Mouse (Mus musculus): Measurements from ENCODE around the gene Grm8. TPM values are rescaled to one million over a fixed set of nuclear protein-coding genes. Genes with fewer than 3 reads are reported as not detected.

The Grm8 gene
- total RNA-seq, 2 experiments from 2014 or later, result 0.21 to 0.43 TPM

DNA sequence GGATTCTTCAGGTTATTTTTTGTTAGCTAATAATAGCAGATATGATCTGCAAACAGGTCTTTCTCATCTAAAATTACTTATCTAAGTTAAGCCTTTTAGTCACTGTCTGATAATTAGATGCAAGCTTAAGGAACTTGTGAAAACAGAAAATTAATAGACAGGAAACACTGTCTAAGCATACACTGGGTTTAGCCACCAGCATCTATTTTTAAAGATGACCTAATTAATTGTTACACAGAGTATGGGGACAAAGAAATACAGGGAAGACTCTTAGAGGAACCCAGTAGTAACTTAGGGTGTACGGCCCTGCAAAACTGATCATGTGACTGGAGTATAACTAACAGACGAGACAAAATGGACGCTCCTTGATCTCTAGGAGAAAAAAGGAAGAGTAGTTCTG is 92.6 kb downstream of the Grm8 start:
- no peak for DNase-seq (ENCODE audit: low spot score)

- DNase-seq (ENCODE audit: low spot score), result no peak
These were observed 94.2 kb downstream of the Grm8 start for GRCm38 (mm10) chr6:28040815-28041214.

GRCm38 (mm10) chr6:28032006-28032405 is 103.0 kb downstream of the Grm8 start:
- DNase-seq (ENCODE audit: low spot score), result no peak

DNA sequence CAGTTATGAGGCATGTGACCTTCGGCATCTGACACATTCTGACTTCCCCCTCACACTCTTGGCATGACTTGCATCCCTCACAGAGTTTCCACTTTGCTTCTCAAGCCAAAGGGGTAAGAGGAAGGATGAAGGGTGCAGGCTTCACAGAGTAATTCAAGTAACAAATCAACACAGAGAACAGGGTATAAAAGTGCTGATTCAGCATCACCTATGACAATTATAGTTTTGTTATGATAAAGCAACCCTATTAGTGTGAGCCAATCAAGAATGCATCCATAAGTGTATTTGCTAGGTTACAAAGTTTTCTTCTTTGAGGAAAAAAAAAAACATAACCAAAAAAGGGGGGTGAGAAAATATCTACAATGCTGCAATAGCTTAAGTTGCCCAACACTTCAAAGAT is 117.3 kb downstream of the Grm8 start:
- DNase-seq (ENCODE audit: low spot score), result no peak

- DNase-seq (ENCODE audit: low spot score), result no peak
These were observed 128.0 kb downstream of the Grm8 start for GRCm38 (mm10) chr6:28007001-28007400.

DNA sequence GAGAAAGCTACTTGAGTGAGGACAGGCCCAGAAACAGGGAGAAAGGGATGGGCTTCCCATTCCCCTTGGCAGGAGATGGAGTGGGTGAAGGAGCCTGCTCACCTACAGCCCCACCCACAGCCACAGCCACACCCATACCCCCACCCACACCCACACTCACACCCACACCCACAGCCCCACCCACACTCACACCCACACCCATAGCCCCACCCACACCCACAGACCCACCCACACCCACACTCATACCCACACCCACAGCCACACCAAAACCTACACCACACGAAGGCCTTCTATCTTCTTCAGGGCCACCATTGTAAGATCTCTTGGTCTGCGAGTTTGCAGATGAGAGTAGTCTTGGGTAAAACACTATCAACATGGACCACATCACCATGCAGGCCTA is 137.7 kb downstream of the Grm8 start:
- DNase-seq (ENCODE audit: low spot score), result no peak

GRCm38 (mm10) chr6:27991241-27991640 is 143.7 kb downstream of the Grm8 start:
- no peak for DNase-seq (ENCODE audit: low spot score)

DNA sequence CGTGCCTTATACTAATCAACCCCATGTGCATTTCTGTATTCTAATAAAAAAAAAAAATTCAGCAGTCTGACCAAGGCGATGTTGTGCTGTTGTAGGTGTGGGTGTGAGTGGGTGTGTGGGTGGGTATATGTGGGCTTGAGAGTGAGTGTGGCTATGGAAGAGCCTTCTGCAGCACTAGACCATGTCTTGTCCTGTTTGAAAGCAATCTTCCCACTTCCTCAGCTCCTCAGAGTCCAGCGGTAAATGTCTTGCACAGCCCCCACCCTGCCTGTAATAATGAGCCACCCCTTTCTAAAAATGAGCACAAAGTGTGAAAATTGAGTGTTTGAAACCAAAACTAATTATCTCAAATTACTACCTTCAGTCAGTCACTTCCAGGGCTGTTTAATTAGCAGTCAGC is 152.4 kb downstream of the Grm8 start:
- no peak for DNase-seq (ENCODE audit: low spot score)

- DNase-seq (ENCODE audit: low spot score), result no peak
These were observed 153.0 kb downstream of the Grm8 start for GRCm38 (mm10) chr6:27982021-27982420.

DNA sequence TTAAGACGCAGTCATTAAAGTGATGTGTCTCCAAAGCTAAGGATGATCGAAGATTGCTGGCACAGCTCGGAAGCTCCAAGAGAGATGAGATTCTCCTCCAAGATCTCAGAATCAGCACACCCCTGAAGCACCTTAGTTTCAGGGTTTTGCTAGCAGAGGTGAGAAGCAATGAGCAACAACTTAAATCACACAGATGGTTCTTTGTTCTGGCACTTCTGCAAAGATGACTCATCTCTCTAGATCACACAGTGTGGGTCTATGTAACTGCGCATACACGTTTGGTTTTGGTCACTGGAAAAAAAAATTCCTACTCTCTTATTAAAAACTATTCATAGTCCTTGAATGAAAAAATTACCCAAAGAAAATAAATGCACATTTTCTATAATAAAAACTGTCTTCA is 157.6 kb downstream of the Grm8 start:
- no peak for DNase-seq (ENCODE audit: low spot score)

DNA sequence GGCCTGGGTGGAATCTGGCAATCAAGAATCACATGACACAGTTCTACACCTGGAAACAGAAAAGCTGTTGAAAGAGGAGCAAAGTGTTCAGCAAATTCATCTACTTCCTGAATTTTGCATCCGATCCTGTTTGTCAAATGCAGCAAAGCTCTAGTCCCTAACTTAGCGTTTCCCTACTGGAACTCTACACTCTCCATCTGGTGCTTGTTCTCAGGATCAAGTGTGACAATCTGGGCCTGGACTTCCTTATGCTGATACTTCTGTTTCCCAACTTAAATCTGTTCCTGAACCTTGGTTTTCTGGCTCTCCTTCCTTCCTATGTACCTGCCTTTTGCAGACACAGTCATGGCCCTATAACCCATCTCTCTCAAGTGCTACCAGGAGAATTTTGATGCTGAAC is 166.1 kb downstream of the Grm8 start:
- no peak for DNase-seq (ENCODE audit: low spot score)

DNA sequence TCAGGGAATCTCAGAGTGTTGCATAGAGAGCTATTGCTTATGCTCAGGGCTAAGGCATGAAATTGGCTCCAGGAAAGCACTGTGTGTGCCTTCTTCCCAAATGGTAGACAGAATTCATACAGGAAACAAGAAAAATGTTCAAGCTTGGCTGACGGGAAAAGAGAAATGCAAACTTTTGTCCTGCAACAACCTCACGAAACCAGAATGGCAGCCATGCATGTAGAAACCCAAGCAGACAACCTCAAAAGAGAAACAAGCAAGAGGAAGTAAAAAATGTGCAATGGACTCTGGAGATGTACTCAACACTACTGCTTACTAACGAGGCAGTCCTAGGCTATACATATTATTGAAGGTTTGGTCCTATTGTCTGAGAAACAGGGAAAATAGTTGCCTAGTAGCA is 167.9 kb downstream of the Grm8 start:
- no peak for DNase-seq (ENCODE audit: low spot score)

DNA sequence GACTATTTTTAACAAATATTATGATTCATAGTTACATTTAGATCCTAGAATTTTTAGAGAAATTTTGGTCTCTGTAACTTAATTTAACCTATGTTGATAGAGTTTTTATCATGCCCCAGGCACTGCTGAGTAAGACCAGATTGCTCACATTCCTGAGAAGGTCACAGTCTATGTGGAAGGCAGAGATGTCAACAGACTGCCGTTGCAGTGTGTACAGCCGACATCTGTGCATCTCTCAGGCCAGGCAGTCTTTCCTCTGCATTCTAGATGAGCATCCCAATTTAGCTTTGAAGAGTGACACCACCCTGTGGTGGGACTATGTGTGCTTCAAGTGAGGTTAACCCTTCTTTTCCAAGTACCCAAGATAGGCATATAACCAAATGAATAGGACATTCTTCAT is 169.7 kb downstream of the Grm8 start:
- DNase-seq (ENCODE audit: low spot score), result no peak

GRCm38 (mm10) chr6:27963887-27964286 is 171.1 kb downstream of the Grm8 start:
- DNase-seq (ENCODE audit: low spot score), result no peak

GRCm38 (mm10) chr6:27956278-27956857 is 178.6 kb downstream of the Grm8 start:
- DNase-seq (ENCODE audit: low spot score), result no peak

DNA sequence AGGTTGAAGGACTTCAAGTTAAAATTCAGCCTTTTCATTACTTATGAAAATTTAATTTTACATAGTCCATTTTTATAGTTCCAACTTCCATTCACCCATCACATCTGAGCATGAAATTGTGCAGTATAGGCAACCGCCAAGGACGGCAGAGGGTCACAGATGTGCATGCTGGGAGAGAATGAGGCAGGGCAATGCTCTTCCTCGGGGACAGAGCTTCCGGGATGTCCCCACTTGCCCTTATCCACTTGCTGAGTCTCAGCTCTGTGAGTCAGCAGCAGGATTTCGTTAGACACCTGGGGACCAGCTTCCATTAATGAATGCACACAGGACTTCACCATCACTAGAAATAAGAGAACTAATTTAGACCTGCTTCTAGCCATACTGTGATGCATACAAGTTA is 183.5 kb downstream of the Grm8 start:
- DNase-seq (ENCODE audit: low spot score), result no peak

DNA sequence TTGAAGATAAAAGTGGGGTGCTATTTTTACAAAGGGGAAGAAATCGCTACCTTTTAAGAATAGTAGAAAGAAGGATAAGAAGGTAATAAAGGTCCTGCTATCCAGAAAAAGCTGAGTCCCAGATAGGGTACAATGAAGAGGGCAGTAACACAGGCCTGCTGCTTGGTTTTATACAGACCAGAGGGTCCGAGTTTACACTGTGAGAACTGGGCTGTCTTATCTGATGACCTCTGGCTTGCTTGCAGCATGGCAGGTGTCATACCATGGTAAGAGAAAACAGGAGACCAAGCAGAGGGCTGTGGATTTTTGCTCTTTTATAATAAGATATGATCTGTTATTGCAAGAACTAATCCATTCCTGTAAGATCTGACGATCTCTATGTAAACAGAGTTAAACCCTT is 206.9 kb downstream of the Grm8 start:
- no peak for DNase-seq (ENCODE audit: low spot score)

DNA sequence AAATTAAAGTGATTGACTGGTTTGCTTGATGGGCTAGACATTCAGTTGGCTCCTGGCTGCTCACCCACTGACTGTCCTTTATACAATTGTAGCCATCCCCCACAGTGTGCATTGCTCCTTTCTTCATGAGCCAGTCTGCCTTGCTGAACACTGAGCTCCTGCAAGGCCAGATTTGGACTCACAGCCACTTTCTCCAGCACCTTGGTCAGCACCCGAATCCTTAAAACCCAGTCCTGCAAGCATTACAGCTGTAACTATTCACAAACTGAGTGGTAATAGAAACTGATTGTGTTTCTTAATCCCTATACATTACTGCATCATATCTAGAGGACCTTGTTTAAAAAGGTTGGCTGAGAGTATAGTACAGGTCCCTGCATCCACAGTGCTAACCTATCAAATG is 221.7 kb downstream of the Grm8 start:
- no peak for DNase-seq (ENCODE audit: low spot score)

- no peak for DNase-seq (ENCODE audit: low spot score)
These were observed 230.6 kb downstream of the Grm8 start for GRCm38 (mm10) chr6:27904358-27904757.

- no peak for DNase-seq (ENCODE audit: low spot score)
These were observed 232.8 kb downstream of the Grm8 start for GRCm38 (mm10) chr6:27902224-27902623.

- DNase-seq (ENCODE audit: low spot score), result no peak
These were observed 233.6 kb downstream of the Grm8 start for GRCm38 (mm10) chr6:27901396-27901795.

DNA sequence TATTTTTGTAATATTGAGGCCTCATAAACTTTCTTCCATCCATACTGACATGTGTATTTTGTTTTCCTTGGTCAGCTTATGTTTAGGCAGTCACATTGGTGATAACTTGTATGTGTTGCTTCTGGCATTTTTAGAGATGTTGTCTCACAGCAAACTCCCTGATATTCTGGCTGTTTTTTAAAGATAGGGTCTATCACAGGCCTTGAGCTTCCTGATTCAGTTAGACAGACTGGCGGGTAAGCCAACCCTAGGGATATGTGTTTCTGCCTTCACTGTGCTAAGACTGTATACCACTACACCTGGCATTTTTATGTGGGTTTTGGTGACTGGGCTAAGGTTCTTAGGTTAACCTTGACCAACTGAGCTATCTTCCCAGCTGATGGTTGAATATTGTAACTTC is 239.8 kb downstream of the Grm8 start:
- no peak for DNase-seq (ENCODE audit: low spot score)

- no peak for DNase-seq (ENCODE audit: low spot score)
These were observed 242.1 kb downstream of the Grm8 start for GRCm38 (mm10) chr6:27892886-27893285.

GRCm38 (mm10) chr6:27888391-27888790 is 246.6 kb downstream of the Grm8 start:
- DNase-seq (ENCODE audit: low spot score), result no peak

Data from gastrocnemius, adult 18-20 months (tissue).